Mouse (Mus musculus) splenic B cell, adult 2 months (primary cell): ENCODE data around the gene Alg11.
A peak's percentile ranks its signal among the peaks of the same experiment; 100 is the strongest.

ENCODE experiments used
- DNase-seq: peaks from one replicate; pipeline ENCODE4 v3.0.0-alpha.2; 2011; ENCODE audit warnings: low read depth, low spot score
- H3K27me3 ChIP-seq: 2 replicates; pipeline ENCODE4 v1.6.1; 2012; ENCODE audit warnings: mild to moderate bottlenecking, low read length, moderate library complexity, mixed read lengths; ENCODE audit not compliant: control insufficient read depth, poor library complexity, insufficient read depth, severe bottlenecking
- H3K36me3 ChIP-seq: 2 replicates; pipeline ENCODE4 v1.6.1; 2012; ENCODE audit warnings: mild to moderate bottlenecking, low read length, moderate library complexity, mixed read lengths; ENCODE audit not compliant: control insufficient read depth, poor library complexity, insufficient read depth, severe bottlenecking

Gene Alg11

GRCm38 (mm10) chr8:22060446-22060889, at the start of gene Alg11:
TSS of gene Alg11 (plus strand) at chr8:22060721.
- peaks cover 4% of the 10 kb centered on the region; the same call in 1 of the 2 replicates for H3K27me3 ChIP-seq
- peaks cover 3% of the 10 kb centered on the region for H3K36me3 ChIP-seq
- DNase-seq = peak; percentile 99

GRCm38 (mm10) chr8:22013034-22013707, 47.4 kb upstream of the Alg11 start:
- H3K36me3 ChIP-seq = no peaks in the 10 kb centered on the region
- peak; percentile 20 for DNase-seq
- H3K27me3 ChIP-seq = no peaks in the 10 kb centered on the region

- no peaks in the 10 kb centered on the region for H3K27me3 ChIP-seq
- DNase-seq = no peak
- H3K36me3 ChIP-seq = no peaks in the 10 kb centered on the region
These were observed 42.8 kb upstream of the Alg11 start for GRCm38 (mm10) chr8:22017731-22018130.

GRCm38 (mm10) chr8:22019498-22019897, 41.0 kb upstream of the Alg11 start:
- H3K27me3 ChIP-seq = no peaks in the 10 kb centered on the region
- no peaks in the 10 kb centered on the region for H3K36me3 ChIP-seq
- no peak for DNase-seq

- no peaks in the 10 kb centered on the region for H3K36me3 ChIP-seq
These were observed 38.3 kb upstream of the Alg11 start for GRCm38 (mm10) chr8:22022244-22022643.

GRCm38 (mm10) chr8:22025241-22025640, 35.3 kb upstream of the Alg11 start:
- H3K27me3 ChIP-seq = no peaks in the 10 kb centered on the region
- DNase-seq = no peak
- H3K36me3 ChIP-seq = no peaks in the 10 kb centered on the region

More at GRCm38 (mm10) chr8:22022244-22022643, 38.3 kb upstream of the Alg11 start:
- no peaks in the 10 kb centered on the region for H3K27me3 ChIP-seq
- DNase-seq = no peak

GRCm38 (mm10) chr8:22028973-22029372, 31.5 kb upstream of the Alg11 start:
- no peaks in the 10 kb centered on the region for H3K36me3 ChIP-seq
- DNase-seq = no peak
- no peaks in the 10 kb centered on the region for H3K27me3 ChIP-seq

- DNase-seq = no peak
- Histone ChIP-seq H3K36me3 (no peaks in the 10 kb centered on the region), H3K27me3 (no peaks in the 10 kb centered on the region)
These were observed 29.5 kb upstream of the Alg11 start for GRCm38 (mm10) chr8:22030990-22031389.

GRCm38 (mm10) chr8:22036137-22036536, 24.4 kb upstream of the Alg11 start:
- no peak for DNase-seq
- Histone ChIP-seq H3K27me3 (no peaks in the 10 kb centered on the region), H3K36me3 (no peaks in the 10 kb centered on the region)

- no peaks in the 10 kb centered on the region for H3K27me3 ChIP-seq
- DNase-seq = no peak
- H3K36me3 ChIP-seq = no peaks in the 10 kb centered on the region
These were observed 23.5 kb upstream of the Alg11 start for GRCm38 (mm10) chr8:22037022-22037421.

- Histone ChIP-seq H3K36me3 (no peaks in the 10 kb centered on the region), H3K27me3 (no peaks in the 10 kb centered on the region)
- no peak for DNase-seq
These were observed 20.9 kb upstream of the Alg11 start for GRCm38 (mm10) chr8:22039468-22040152.

GRCm38 (mm10) chr8:22040153-22040509, 20.4 kb upstream of the Alg11 start:
- no peaks in the 10 kb centered on the region for H3K27me3 ChIP-seq
- H3K36me3 ChIP-seq = no peaks in the 10 kb centered on the region
- no peak for DNase-seq

GRCm38 (mm10) chr8:22042515-22042914, 18.0 kb upstream of the Alg11 start:
- no peaks in the 10 kb centered on the region for H3K36me3 ChIP-seq
- H3K27me3 ChIP-seq = no peaks in the 10 kb centered on the region
- DNase-seq = no peak

GRCm38 (mm10) chr8:22043706-22044105, 16.8 kb upstream of the Alg11 start:
- DNase-seq = no peak
- no peaks in the 10 kb centered on the region for H3K27me3 ChIP-seq
- H3K36me3 ChIP-seq = no peaks in the 10 kb centered on the region

- Histone ChIP-seq H3K27me3 (no peaks in the 10 kb centered on the region), H3K36me3 (no peaks in the 10 kb centered on the region)
- peak; percentile 55 for DNase-seq
These were observed 12.6 kb upstream of the Alg11 start for GRCm38 (mm10) chr8:22047699-22048464.
